Mouse (Mus musculus) limb, embryonic 15.5 days (tissue): ENCODE data around the gene Six3. TPM values are rescaled to one million over a fixed set of nuclear protein-coding genes. Genes with fewer than 3 reads are reported as not detected.

ENCODE experiments used
- ATAC-seq: fragments of 200-750 bp; cut with Nextera tagmentation; 2 replicates; pipeline ENCODE4 v1.8.0; 2017; ENCODE audit warnings: low read depth, moderate TSS enrichment; ENCODE audit not compliant: insufficient number of reproducible peaks, low FRiP score, low TSS enrichment
- H3K27ac ChIP-seq: fragments of 300-500 bp; sonication (generic); 2 replicates; pipeline ENCODE4 v1.5.1; 2015; ENCODE audit warnings: moderate library complexity, mild to moderate bottlenecking, inconsistent platforms
- H3K27me3 ChIP-seq: fragments of 300-500 bp; sonication (generic); 2 replicates; pipeline ENCODE4 v1.6.1; 2015; ENCODE audit warnings: inconsistent platforms
- H3K36me3 ChIP-seq: fragments of 300-500 bp; sonication (generic); 2 replicates; pipeline ENCODE4 v1.6.1; 2015; ENCODE audit warnings: inconsistent platforms
- H3K4me1 ChIP-seq: fragments of 300-500 bp; sonication (generic); 2 replicates; pipeline ENCODE4 v1.6.1; 2015; ENCODE audit warnings: inconsistent platforms
- H3K4me2 ChIP-seq: fragments of 300-500 bp; sonication (generic); 2 replicates; pipeline ENCODE4 v1.6.1; 2015; ENCODE audit warnings: mild to moderate bottlenecking, inconsistent platforms
- H3K4me3 ChIP-seq: fragments of 300-500 bp; sonication (generic); 2 replicates; pipeline ENCODE4 v1.5.1; 2015; ENCODE audit warnings: mild to moderate bottlenecking, inconsistent platforms
- H3K9ac ChIP-seq: fragments of 300-500 bp; sonication (generic); 2 replicates; pipeline ENCODE4 v1.6.1; 2015; ENCODE audit warnings: inconsistent platforms
- H3K9me3 ChIP-seq: fragments of 300-500 bp; sonication (generic); 2 replicates; pipeline ENCODE4 v1.6.1; 2016; ENCODE audit warnings: inconsistent platforms
- WGBS: fragments of 180-500 bp; shearing (Covaris S2); methylation state at CpG from one replicate; pipeline ENCODE4 v1.1.7; 2015; 5-methylcytosine and 5-hydroxymethylcytosine counted together
- polyA plus RNA-seq: library from polyadenylated mRNA; unstranded; fragments of >200 nt; fragmentation: Nextera tagmentation; extraction: Ambion mirVana; gene quantifications from 2 replicates; pipeline ENCODE4 v1.2.1, GENCODE M21; 2015

The Six3 gene
- polyA plus RNA-seq, 1 experiment from 2014 or later: not detected

GRCm38 (mm10) chr17:85631106-85631505 is 17.7 kb downstream of the Six3 start:
- no peak for ATAC-seq
- Histone ChIP-seq H3K9ac (no peak overlapping the region), H3K4me3 (no peak overlapping the region), H3K27ac (no peak overlapping the region), H3K4me2 (no peak overlapping the region), H3K9me3 (no peaks in the 10 kb centered on the region), H3K36me3 (no peaks in the 10 kb centered on the region), H3K27me3 (peaks cover 79% of the 10 kb centered on the region), H3K4me1 (no peaks in the 10 kb centered on the region)
- WGBS: 49% methylated on average over 5 of the region's 5 CpGs

GRCm38 (mm10) chr17:85633619-85634018 is 20.2 kb downstream of the Six3 start:
- no peaks in the 10 kb centered on the region for H3K36me3 ChIP-seq
- no peak for ATAC-seq
- H3K9ac ChIP-seq: no peak overlapping the region
- H3K4me3 ChIP-seq: no peak overlapping the region
- under 1% methylated on average over 13 of the region's 13 CpGs for WGBS
- no peaks in the 10 kb centered on the region for H3K9me3 ChIP-seq
- H3K27me3 ChIP-seq: peaks cover 64% of the 10 kb centered on the region
- H3K4me2 ChIP-seq: no peak overlapping the region
- no peak overlapping the region for H3K27ac ChIP-seq
- H3K4me1 ChIP-seq: no peaks in the 10 kb centered on the region

- Histone ChIP-seq H3K4me2 (no peak overlapping the region), H3K9me3 (no peaks in the 10 kb centered on the region), H3K4me1 (no peaks in the 10 kb centered on the region), H3K27ac (no peak overlapping the region), H3K27me3 (peaks cover 44% of the 10 kb centered on the region), H3K36me3 (no peaks in the 10 kb centered on the region), H3K4me3 (no peak overlapping the region), H3K9ac (no peak overlapping the region)
- ATAC-seq: no peak
- 68% methylated on average over 5 of the region's 6 CpGs for WGBS
Observed at GRCm38 (mm10) chr17:85637876-85638275, 24.5 kb downstream of the Six3 start.

- H3K4me1 ChIP-seq: peaks cover 15% of the 10 kb centered on the region
- no peaks in the 10 kb centered on the region for H3K36me3 ChIP-seq
- H3K4me3 ChIP-seq: peak overlapping the region; percentile 37
- no peak for ATAC-seq
- H3K9ac ChIP-seq: no peak overlapping the region
- peaks cover 54% of the 10 kb centered on the region for H3K27me3 ChIP-seq
- 9% methylated on average over 10 of the region's 12 CpGs for WGBS
- H3K9me3 ChIP-seq: no peaks in the 10 kb centered on the region
- peak overlapping the region; percentile 80 for H3K4me2 ChIP-seq
- H3K27ac ChIP-seq: no peak overlapping the region
Observed at GRCm38 (mm10) chr17:85645312-85645711, 31.9 kb downstream of the Six3 start.

GRCm38 (mm10) chr17:85645718-85646665 is 32.6 kb downstream of the Six3 start:
- no peak overlapping the region for H3K9ac ChIP-seq
- no peak overlapping the region for H3K27ac ChIP-seq
- H3K4me3 ChIP-seq: peak overlapping the region; percentile 37
- peaks cover 54% of the 10 kb centered on the region for H3K27me3 ChIP-seq
- no peak for ATAC-seq
- H3K36me3 ChIP-seq: no peaks in the 10 kb centered on the region
- peaks cover 15% of the 10 kb centered on the region for H3K4me1 ChIP-seq
- peak overlapping the region; percentile 80 for H3K4me2 ChIP-seq
- no peaks in the 10 kb centered on the region for H3K9me3 ChIP-seq
- WGBS: 3% methylated on average over 36 of the region's 36 CpGs

GRCm38 (mm10) chr17:85660016-85660415 is 46.6 kb downstream of the Six3 start:
- ATAC-seq: no peak
- WGBS: 78% methylated on average over 1 of the region's 1 CpGs

GRCm38 (mm10) chr17:85661521-85661920 is 48.1 kb downstream of the Six3 start:
- no peak for ATAC-seq
- no peak overlapping the region for H3K9ac ChIP-seq
- peaks cover 4% of the 10 kb centered on the region; the same call in 1 of the 2 replicates for H3K4me1 ChIP-seq
- H3K27ac ChIP-seq: no peak overlapping the region
- no peaks in the 10 kb centered on the region for H3K36me3 ChIP-seq
- no peak overlapping the region for H3K4me2 ChIP-seq
- no peak overlapping the region for H3K4me3 ChIP-seq
- 48% methylated on average over 5 of the region's 5 CpGs for WGBS
- peaks cover 29% of the 10 kb centered on the region for H3K27me3 ChIP-seq
- H3K9me3 ChIP-seq: no peaks in the 10 kb centered on the region

More at GRCm38 (mm10) chr17:85660016-85660415, 46.6 kb downstream of the Six3 start:
- Histone ChIP-seq H3K27ac (no peak overlapping the region), H3K27me3 (peaks cover 23% of the 10 kb centered on the region), H3K4me2 (no peak overlapping the region), H3K36me3 (no peaks in the 10 kb centered on the region), H3K4me1 (peaks cover 4% of the 10 kb centered on the region; the same call in 1 of the 2 replicates), H3K9me3 (no peaks in the 10 kb centered on the region), H3K9ac (no peak overlapping the region), H3K4me3 (no peak overlapping the region)

GRCm38 (mm10) chr17:85664202-85664601 is 50.8 kb downstream of the Six3 start:
- no peaks in the 10 kb centered on the region for H3K36me3 ChIP-seq
- no peak overlapping the region for H3K4me3 ChIP-seq
- peaks cover 4% of the 10 kb centered on the region; the same call in 1 of the 2 replicates for H3K4me1 ChIP-seq
- H3K9ac ChIP-seq: no peak overlapping the region
- peaks cover 34% of the 10 kb centered on the region for H3K27me3 ChIP-seq
- WGBS: 22% methylated on average over 2 of the region's 2 CpGs
- peak overlapping the region; percentile 41; the same call in 1 of the 2 replicates for H3K4me2 ChIP-seq
- no peaks in the 10 kb centered on the region for H3K9me3 ChIP-seq
- no peak overlapping the region for H3K27ac ChIP-seq
- ATAC-seq: no peak

GRCm38 (mm10) chr17:85664618-85665320 is 51.4 kb downstream of the Six3 start:
- no peak overlapping the region for H3K27ac ChIP-seq
- no peaks in the 10 kb centered on the region for H3K9me3 ChIP-seq
- peak overlapping the region; percentile 41 for H3K4me2 ChIP-seq
- WGBS: 2% methylated on average over 20 of the region's 20 CpGs
- ATAC-seq: peak; percentile 58
- no peak overlapping the region for H3K9ac ChIP-seq
- peaks cover 34% of the 10 kb centered on the region for H3K27me3 ChIP-seq
- no peaks in the 10 kb centered on the region for H3K36me3 ChIP-seq
- peak overlapping the region; percentile 26 for H3K4me3 ChIP-seq
- H3K4me1 ChIP-seq: peaks cover 4% of the 10 kb centered on the region; the same call in 1 of the 2 replicates

Other genes starting within 250 kb of the Six3 start
- gene Six2, start 74.7 kb downstream of the Six3 start, polyA plus RNA-seq: 3.9 and 4.3 TPM in 2 replicates